ENCODE assay signal across 8 mouse cellular contexts in genomic region chr2:167071266-167071640, GRCm38 (mm10). TPM values are rescaled to one million over a fixed set of nuclear protein-coding genes. Genes with fewer than 3 reads are reported as not detected.
DNase-seq lines count a peak whose midpoint lies in the region; ATAC-seq and TF ChIP-seq lines count a peak whose summit lies in the region.

No protein-coding gene starts in this region.

- no peak for DNase-seq in heart, adult 8-10 months (ENCODE audit: low spot score)
- no peak for DNase-seq in ES-E14 (ENCODE audit: low read depth, low spot score)
- DNase-seq in forebrain, embryonic 14.5 days (ENCODE audit: low spot score), result no peak
- DNase-seq in thymus, postnatal 0 days (ENCODE audit: low spot score), result no peak
- DNase-seq in B cell, adult 2 months, result no peak

- no peak for ATAC-seq in heart, embryonic 14.5 days (ENCODE audit: insufficient number of reproducible peaks, insufficient read depth, low FRiP score, low read depth)
- ATAC-seq in forebrain, embryonic 14.5 days, result no peak; the same call in 1 of the 2 replicates
- no peak for ATAC-seq in liver, embryonic 16.5 days (ENCODE audit: low read depth)
- no peak for ATAC-seq in inflammation-experienced regulatory T-cells, adult 6 months

- no peak overlapping the region for H3K27ac ChIP-seq in heart, embryonic 14.5 days (replicated peaks in 1 of 2; ENCODE audit: control insufficient read depth in 1 of 2, insufficient read depth in 1 of 2, low read depth in 2 of 2, low read length in 2 of 2)
- H3K27ac ChIP-seq in ES-E14 (ENCODE audit: insufficient read depth, low read depth, low read length, poor library complexity, severe bottlenecking), result peak overlapping the region; percentile 98
- peak overlapping the region; percentile 61 for H3K27ac ChIP-seq in forebrain, embryonic 14.5 days (ENCODE audit: low read depth, low read length)
- H3K27ac ChIP-seq in liver, embryonic 16.5 days (ENCODE audit: low read length), result 0 out of 2 replicates have a peak overlapping the region, but pooled peaks have one; percentile 14

- H3K36me3 ChIP-seq in heart, embryonic 14.5 days (ENCODE audit: control insufficient read depth, insufficient read depth, low read length), result peaks cover 5% of the 10 kb centered on the region
- H3K36me3 ChIP-seq in ES-E14 (ENCODE audit: control insufficient read depth, insufficient read depth, low read length, poor library complexity, severe bottlenecking), result no peaks in the 10 kb centered on the region
- H3K36me3 ChIP-seq in forebrain, embryonic 14.5 days (ENCODE audit: control insufficient read depth, insufficient read depth, low read length), result peaks cover 5% of the 10 kb centered on the region
- H3K36me3 ChIP-seq in liver, embryonic 16.5 days (ENCODE audit: control insufficient read depth, insufficient read depth), result no peaks in the 10 kb centered on the region

- peaks cover 6 to 8% of the 10 kb centered on the region in 2 experiments; a peak in 2 of 4 replicates for H3K4me1 ChIP-seq in heart, embryonic 14.5 days (ENCODE audit: control insufficient read depth in 2 of 2, insufficient read depth in 2 of 2, low read length in 2 of 2)
- H3K4me1 ChIP-seq in ES-E14 (ENCODE audit: control insufficient read depth in 2 of 2, insufficient read depth in 2 of 2, low read length in 2 of 2, poor library complexity in 1 of 2), result peaks cover 2 to 9% of the 10 kb centered on the region in 2 experiments
- peaks cover 4% of the 10 kb centered on the region; the same call in 1 of the 2 replicates for H3K4me1 ChIP-seq in forebrain, embryonic 14.5 days (ENCODE audit: control insufficient read depth, insufficient read depth, low read length)
- H3K4me1 ChIP-seq in liver, embryonic 16.5 days (ENCODE audit: control insufficient read depth, low read depth, low read length), result peaks cover 12% of the 10 kb centered on the region

- H3K27me3 ChIP-seq in heart, embryonic 14.5 days (ENCODE audit: control insufficient read depth, insufficient read depth, low read length), result no peaks in the 10 kb centered on the region
- H3K27me3 ChIP-seq in forebrain, embryonic 14.5 days (replicated peaks; ENCODE audit: control insufficient read depth, insufficient read depth, low read length), result no peaks in the 10 kb centered on the region
- no peaks in the 10 kb centered on the region for H3K27me3 ChIP-seq in liver, embryonic 16.5 days (ENCODE audit: control insufficient read depth, insufficient read depth, low read depth, low read length)

- H3K9ac ChIP-seq in heart, embryonic 14.5 days (ENCODE audit: low read length), result peak overlapping the region; percentile 62
- peak overlapping the region; percentile 70 for H3K9ac ChIP-seq in ES-E14 (ENCODE audit: insufficient read depth, low read depth, low read length, poor library complexity, severe bottlenecking)
- H3K9ac ChIP-seq in forebrain, embryonic 14.5 days (ENCODE audit: low read length), result peak overlapping the region; percentile 44; the same call in 1 of the 2 replicates
- H3K9ac ChIP-seq in liver, embryonic 16.5 days (ENCODE audit: low read depth, low read length), result peak overlapping the region; percentile 40; the same call in 1 of the 2 replicates

- in situ Hi-C loops in ES-E14 (cut with MboI; ENCODE audit: low sequenced_read_pairs in 2 of 2, unreplicated experiment in 2 of 2), result loop anchor here (10.0 kb wide), 2 partner anchors 134 to 144 kb away; no protein-coding TSS in a partner anchor

- H3K4me3 ChIP-seq in heart, embryonic 14.5 days (ENCODE audit: control insufficient read depth in 1 of 2, insufficient read depth in 1 of 2, low read depth in 1 of 2, low read length in 2 of 2), result peak overlapping the region; percentile 43 to 51
- H3K4me3 ChIP-seq in ES-E14 (ENCODE audit: insufficient read depth in 1 of 2, low read depth in 1 of 2, low read length in 2 of 2, poor library complexity in 1 of 2, severe bottlenecking in 1 of 2), result peak overlapping the region; percentile 66 to 75
- peak overlapping the region; percentile 29 for H3K4me3 ChIP-seq in forebrain, embryonic 14.5 days (ENCODE audit: low read depth, low read length)
- peak overlapping the region; percentile 54 for H3K4me3 ChIP-seq in liver, embryonic 16.5 days (ENCODE audit: low read depth, low read length)

- no peaks in the 10 kb centered on the region for H3K9me3 ChIP-seq in heart, embryonic 14.5 days (ENCODE audit: control insufficient read depth, low read length)
- H3K9me3 ChIP-seq in ES-E14 (ENCODE audit: control insufficient read depth, insufficient read depth, low read depth, low read length), result no peaks in the 10 kb centered on the region
- no peaks in the 10 kb centered on the region for H3K9me3 ChIP-seq in forebrain, embryonic 14.5 days (replicated peaks; ENCODE audit: control insufficient read depth, low read length)
- no peaks in the 10 kb centered on the region for H3K9me3 ChIP-seq in liver, embryonic 16.5 days (replicated peaks; ENCODE audit: control insufficient read depth, low read length)

- H3K4me2 ChIP-seq in heart, embryonic 14.5 days (ENCODE audit: low read length), result peak overlapping the region; percentile 61
- H3K4me2 ChIP-seq in forebrain, embryonic 14.5 days (ENCODE audit: low read length), result peak overlapping the region; percentile 50
- H3K4me2 ChIP-seq in liver, embryonic 16.5 days (ENCODE audit: low read depth, low read length), result peak overlapping the region; percentile 72

- WGBS in heart, embryonic 14.5 days, result 19% methylated on average over 12 of the region's 12 CpGs
- WGBS in forebrain, embryonic 14.5 days, result 22% methylated on average over 12 of the region's 12 CpGs
- WGBS in liver, embryonic 16.5 days (ENCODE audit: insufficient replicate concordance), result 18% methylated on average over 12 of the region's 12 CpGs

TF ChIP-seq in ES-E14, 5 proteins besides CTCF, POLR2A, EP300 and RAD21:
- no peak for TF ChIP-seq ZC3H11A (IDR thresholded peaks at IDR 0.05; ENCODE audit: borderline replicate concordance, low read depth, low read length)
- no peak for TF ChIP-seq HCFC1 (IDR thresholded peaks at IDR 0.05; ENCODE audit: borderline replicate concordance, insufficient read depth, low read length)
- TF ChIP-seq ZNF384 (IDR thresholded peaks at IDR 0.05; ENCODE audit: low read depth, low read length), result no peak

RNA-seq across cellular contexts. Expression of gene Znfx1, which starts 8.4 kb away (rescaled TPM):
- 7.8 TPM in 2 replicates for polyA plus RNA-seq in heart, embryonic 14.5 days (2014; fragmentation: Nextera tagmentation; extraction: Ambion mirVana)
- 10 to 100 TPM; 29.2 to 47.0 (median 40.3) TPM for total RNA-seq in heart, adult 8-10 months (2022)
- total RNA-seq in ES-E14 (2012; rRNA removed), result 15.3 and 15.9 TPM in 2 replicates
- 4.9 and 5.9 TPM in 2 replicates for polyA plus RNA-seq in forebrain, embryonic 14.5 days (2014; fragmentation: Nextera tagmentation; extraction: Ambion mirVana)
- 10.2 and 11.8 TPM in 2 replicates for polyA plus RNA-seq in liver, embryonic 16.5 days (2015; fragmentation: Nextera tagmentation; extraction: Ambion mirVana)
- polyA plus RNA-seq in inflammation-experienced regulatory T-cells, adult 6 months (2017; shearing (Covaris generic)), result 10 to 100 TPM; 20.4 to 25.2 (median 22.4) TPM
- 10.5 TPM in 2 replicates for polyA plus RNA-seq in thymus, postnatal 0 days (2015; fragmentation: Nextera tagmentation; extraction: Ambion mirVana)

RNA-seq across cellular contexts. Expression of gene Ddx27, which starts 56.3 kb away (rescaled TPM):
- polyA plus RNA-seq in heart, embryonic 14.5 days (2014; fragmentation: Nextera tagmentation; extraction: Ambion mirVana), result 22.2 and 23.0 TPM in 2 replicates
- 10 to 100 TPM in 3 of 4 experiments, 1 to 10 TPM in 1; 9.0 to 12.3 (median 10.7) TPM for total RNA-seq in heart, adult 8-10 months (2022)
- 128 and 132 TPM in 2 replicates for total RNA-seq in ES-E14 (2012; rRNA removed)
- 23.2 and 27.8 TPM in 2 replicates for polyA plus RNA-seq in forebrain, embryonic 14.5 days (2014; fragmentation: Nextera tagmentation; extraction: Ambion mirVana)
- polyA plus RNA-seq in liver, embryonic 16.5 days (2015; fragmentation: Nextera tagmentation; extraction: Ambion mirVana), result 32.9 and 36.0 TPM in 2 replicates
- 10 to 100 TPM; 33.6 to 38.9 (median 35.1) TPM for polyA plus RNA-seq in inflammation-experienced regulatory T-cells, adult 6 months (2017; shearing (Covaris generic))
- polyA plus RNA-seq in thymus, postnatal 0 days (2015; fragmentation: Nextera tagmentation; extraction: Ambion mirVana), result 51.6 and 56.4 TPM in 2 replicates

Comparison
In these comparisons a context has a peak if more than half of its experiments do, and no peak if none do; other contexts are left out.
1. H3K27ac ChIP-seq: peak in ES-E14 (single experiment), forebrain, embryonic 14.5 days (single experiment) and liver, embryonic 16.5 days (single experiment); none in heart, embryonic 14.5 days (0 of 2).
2. Peak in every context shown above with its lines, with median percentiles within 50 percentile points of each other: H3K4me2 ChIP-seq, H3K4me3 ChIP-seq and H3K9ac ChIP-seq.